Mouse (Mus musculus): Measurements from ENCODE around the gene Tbx3. TPM values are rescaled to one million over a fixed set of nuclear protein-coding genes. Genes with fewer than 3 reads are reported as not detected.

Tbx3 gene
- polyA plus RNA-seq, 2 experiments = 1.4 to 2.4 TPM

DNA sequence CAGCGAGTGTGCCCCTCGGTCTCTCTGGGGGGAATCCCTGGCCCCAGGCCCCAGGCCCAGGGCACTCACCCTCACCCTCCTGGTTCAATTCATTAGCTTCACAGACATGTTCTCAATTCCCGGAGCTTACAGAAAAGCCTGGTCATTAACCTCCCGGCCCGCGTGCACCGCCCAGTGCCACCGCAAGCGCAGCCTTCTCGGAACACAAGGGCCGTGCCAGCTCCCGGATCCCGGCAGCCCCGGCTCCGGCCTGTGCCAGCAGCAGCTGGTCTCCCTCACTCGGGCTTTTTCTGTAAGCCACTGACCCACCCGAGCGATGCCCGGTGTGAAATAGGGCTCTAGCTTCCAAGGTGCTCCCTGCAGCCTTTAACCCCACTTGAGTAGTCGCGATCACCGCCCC is 43.8 kb upstream of the Tbx3 start:
- Histone ChIP-seq H3K4me3 (ENCODE audit: insufficient read depth in 1 of 2, low read depth in 2 of 2, low read length in 2 of 2) (no peak overlapping the region), H3K9ac (replicated peaks) (no peak overlapping the region), H3K36me3 (replicated peaks; ENCODE audit: control insufficient read depth, insufficient read depth, low read depth) (no peaks in the 10 kb centered on the region), H3K27ac (no peak overlapping the region), H3K4me1 (replicated peaks; ENCODE audit: control insufficient read depth in 2 of 2, insufficient read depth in 2 of 2, low read length in 1 of 2) (peaks cover 0 to 9% of the 10 kb centered on the region in 2 experiments; a peak in 2 of 4 replicates), H3K27me3 (ENCODE audit: control insufficient read depth, insufficient read depth, low read length) (peaks cover 7% of the 10 kb centered on the region), H3K9me3 (ENCODE audit: control insufficient read depth, low read length) (no peaks in the 10 kb centered on the region), H3K4me2 (ENCODE audit: low read depth) (no peak overlapping the region)
- ATAC-seq (ENCODE audit: insufficient read depth) (no peak), DNase-seq (ENCODE audit: low read depth in 3 of 3, low spot score in 3 of 3) (no peak)
- 3% methylated on average over 22 of the region's 22 CpGs for WGBS (ENCODE audit: insufficient replicate concordance)
- TF ChIP-seq EP300 (IDR thresholded peaks at IDR 0.05; ENCODE audit: low read depth) (no peak), CTCF (IDR thresholded peaks at IDR 0.05; ENCODE audit: low read depth) (no peak)

DNA sequence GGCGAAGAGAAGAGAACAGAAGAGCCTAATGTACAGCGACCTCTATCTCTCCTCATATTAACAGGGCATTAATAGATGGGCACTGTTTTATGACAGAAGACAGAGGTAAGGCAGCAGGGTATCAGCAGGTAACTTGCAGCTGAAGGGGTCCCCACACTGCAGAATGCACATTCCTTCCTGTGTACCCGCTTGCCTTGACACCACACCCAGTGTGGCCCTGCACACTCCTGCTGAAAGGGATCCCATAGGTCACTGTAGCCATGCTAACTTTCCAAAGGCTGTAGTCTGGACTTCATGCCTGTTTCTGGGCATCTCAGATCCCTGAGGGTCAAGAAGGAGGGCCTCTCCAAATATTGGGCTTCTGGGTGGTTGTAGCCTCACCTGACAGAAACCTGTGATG is 42.4 kb upstream of the Tbx3 start:
- no peak for TF ChIP-seq CTCF (IDR thresholded peaks at IDR 0.05; ENCODE audit: low read depth)
- TF ChIP-seq EP300 (IDR thresholded peaks at IDR 0.05; ENCODE audit: low read depth) = no peak
- WGBS (ENCODE audit: insufficient replicate concordance) = 48% methylated on average over 3 of the region's 3 CpGs
- Histone ChIP-seq H3K27me3 (ENCODE audit: control insufficient read depth, insufficient read depth, low read length) (peaks cover 7% of the 10 kb centered on the region), H3K9me3 (ENCODE audit: control insufficient read depth, low read length) (no peaks in the 10 kb centered on the region), H3K4me1 (replicated peaks; ENCODE audit: control insufficient read depth in 2 of 2, insufficient read depth in 2 of 2, low read length in 1 of 2) (peaks cover 0 to 3% of the 10 kb centered on the region in 2 experiments; a peak in 2 of 4 replicates), H3K4me2 (ENCODE audit: low read depth) (no peak overlapping the region), H3K36me3 (replicated peaks; ENCODE audit: control insufficient read depth, insufficient read depth, low read depth) (no peaks in the 10 kb centered on the region), H3K4me3 (ENCODE audit: insufficient read depth in 1 of 2, low read depth in 2 of 2, low read length in 2 of 2) (no peak overlapping the region), H3K27ac (no peak overlapping the region), H3K9ac (replicated peaks) (no peak overlapping the region)
- no peak for ATAC-seq (ENCODE audit: insufficient read depth)
- no peak for DNase-seq (ENCODE audit: low read depth in 3 of 3, low spot score in 3 of 3)

DNA sequence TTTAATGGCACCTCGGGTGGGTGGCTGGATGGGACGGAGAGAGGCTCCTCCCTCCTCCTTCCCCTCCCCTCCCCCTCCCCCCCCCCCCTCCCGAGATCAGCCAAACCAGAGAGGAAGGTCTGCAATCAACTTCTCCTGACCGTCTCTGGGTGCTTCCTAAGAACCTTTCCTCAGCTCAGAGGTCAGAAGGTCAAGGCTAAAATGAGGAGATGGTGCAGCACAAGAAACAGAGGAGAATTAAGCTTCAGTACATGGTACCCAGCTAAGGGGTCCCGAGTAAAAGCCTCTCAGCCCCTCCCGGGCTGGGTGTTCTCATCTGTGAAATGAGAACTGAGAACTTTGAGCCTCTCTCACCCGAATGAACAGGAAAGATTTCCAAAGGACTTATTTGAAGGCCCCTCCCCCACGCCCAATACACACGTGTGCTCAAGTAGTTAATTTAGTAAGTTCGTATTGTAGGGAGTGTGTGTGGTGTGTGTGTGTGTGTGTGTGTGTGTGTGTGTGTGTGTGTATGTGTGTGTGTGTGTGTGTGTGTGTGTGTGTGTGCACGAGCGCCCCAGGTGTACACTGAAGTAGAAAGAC is 41.6 kb upstream of the Tbx3 start:
- H3K27me3 ChIP-seq (ENCODE audit: control insufficient read depth, insufficient read depth, low read length) = peaks cover 7% of the 10 kb centered on the region

DNA sequence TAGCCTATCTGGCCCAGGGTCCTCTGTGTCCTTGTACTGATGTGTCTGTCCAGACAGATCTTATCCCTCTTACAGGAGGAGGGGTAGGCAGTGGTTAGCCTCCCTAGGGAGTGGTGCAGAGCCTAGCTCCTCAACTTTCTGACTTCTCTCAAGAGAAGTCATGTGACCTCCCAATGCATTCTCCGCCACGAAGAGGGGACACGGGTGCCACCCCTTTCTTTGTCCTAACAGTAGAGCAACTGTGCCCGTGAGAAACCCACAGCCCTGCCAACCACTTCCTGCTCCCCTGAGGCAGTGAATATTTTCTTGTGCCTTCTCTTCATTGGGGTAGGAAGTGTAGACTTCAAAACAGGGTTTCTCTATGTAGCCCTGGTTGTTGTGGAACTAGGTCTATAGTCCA is 36.9 kb upstream of the Tbx3 start:
- DNase-seq (ENCODE audit: low read depth in 3 of 3, low spot score in 3 of 3) = no peak
- ATAC-seq (ENCODE audit: insufficient read depth) = no peak
- TF ChIP-seq EP300 (IDR thresholded peaks at IDR 0.05; ENCODE audit: low read depth) (no peak), CTCF (IDR thresholded peaks at IDR 0.05; ENCODE audit: low read depth) (no peak)
- Histone ChIP-seq H3K9me3 (ENCODE audit: control insufficient read depth, low read length) (no peaks in the 10 kb centered on the region), H3K27ac (no peak overlapping the region), H3K4me2 (ENCODE audit: low read depth) (no peak overlapping the region), H3K4me1 (replicated peaks; ENCODE audit: control insufficient read depth in 2 of 2, insufficient read depth in 2 of 2, low read length in 1 of 2) (no peaks in the 10 kb centered on the region), H3K4me3 (ENCODE audit: insufficient read depth in 1 of 2, low read depth in 2 of 2, low read length in 2 of 2) (no peak overlapping the region), H3K9ac (replicated peaks) (no peak overlapping the region), H3K36me3 (replicated peaks; ENCODE audit: control insufficient read depth, insufficient read depth, low read depth) (no peaks in the 10 kb centered on the region), H3K27me3 (ENCODE audit: control insufficient read depth, insufficient read depth, low read length) (no peaks in the 10 kb centered on the region)
- WGBS (ENCODE audit: insufficient replicate concordance) = 42% methylated on average over 4 of the region's 4 CpGs

More for the DNA sequence above, 41.6 kb upstream of the Tbx3 start:
- ATAC-seq (ENCODE audit: insufficient read depth) = no peak
- Histone ChIP-seq H3K4me3 (ENCODE audit: insufficient read depth in 1 of 2, low read depth in 2 of 2, low read length in 2 of 2) (no peak overlapping the region), H3K36me3 (replicated peaks; ENCODE audit: control insufficient read depth, insufficient read depth, low read depth) (no peaks in the 10 kb centered on the region), H3K4me2 (ENCODE audit: low read depth) (no peak overlapping the region), H3K9me3 (ENCODE audit: control insufficient read depth, low read length) (no peaks in the 10 kb centered on the region), H3K27ac (no peak overlapping the region), H3K9ac (replicated peaks) (no peak overlapping the region), H3K4me1 (replicated peaks; ENCODE audit: control insufficient read depth in 2 of 2, insufficient read depth in 2 of 2, low read length in 1 of 2) (no peaks in the 10 kb centered on the region)
- 21% methylated on average over 11 of the region's 12 CpGs for WGBS (ENCODE audit: insufficient replicate concordance)
- no peak for DNase-seq (ENCODE audit: low read depth in 3 of 3, low spot score in 3 of 3)
- TF ChIP-seq EP300 (IDR thresholded peaks at IDR 0.05; ENCODE audit: low read depth) (no peak), CTCF (IDR thresholded peaks at IDR 0.05; ENCODE audit: low read depth) (no peak)

DNA sequence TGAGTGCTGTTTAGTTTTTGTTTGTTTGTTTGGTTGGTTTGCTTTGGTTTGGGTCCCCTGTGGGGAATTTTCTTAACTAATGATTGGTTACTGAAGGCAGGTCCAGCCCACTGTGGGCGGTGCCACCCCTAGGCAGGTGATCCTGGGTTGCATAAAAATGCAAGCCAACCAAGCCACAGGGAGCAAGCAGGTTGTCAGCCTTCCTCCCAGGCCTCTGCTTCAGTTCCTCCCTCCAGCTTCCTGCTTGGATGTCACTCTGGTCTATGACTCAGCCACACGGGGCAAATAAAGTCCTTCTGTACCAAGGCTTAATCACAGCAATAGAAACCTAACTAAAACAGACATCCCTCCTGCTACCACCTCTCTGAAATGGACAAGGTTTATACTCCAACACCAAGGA is 35.6 kb upstream of the Tbx3 start:
- TF ChIP-seq EP300 (IDR thresholded peaks at IDR 0.05; ENCODE audit: low read depth) = no peak
- no peak for TF ChIP-seq CTCF (IDR thresholded peaks at IDR 0.05; ENCODE audit: low read depth)
- Histone ChIP-seq H3K4me1 (replicated peaks; ENCODE audit: control insufficient read depth in 2 of 2, insufficient read depth in 2 of 2, low read length in 1 of 2) (no peaks in the 10 kb centered on the region), H3K9ac (replicated peaks) (no peak overlapping the region), H3K4me2 (ENCODE audit: low read depth) (no peak overlapping the region), H3K36me3 (replicated peaks; ENCODE audit: control insufficient read depth, insufficient read depth, low read depth) (no peaks in the 10 kb centered on the region), H3K9me3 (ENCODE audit: control insufficient read depth, low read length) (no peaks in the 10 kb centered on the region), H3K27ac (no peak overlapping the region), H3K27me3 (ENCODE audit: control insufficient read depth, insufficient read depth, low read length) (no peaks in the 10 kb centered on the region), H3K4me3 (ENCODE audit: insufficient read depth in 1 of 2, low read depth in 2 of 2, low read length in 2 of 2) (no peak overlapping the region)
- 39% methylated on average over 2 of the region's 2 CpGs for WGBS (ENCODE audit: insufficient replicate concordance)
- ATAC-seq (ENCODE audit: insufficient read depth) (no peak), DNase-seq (ENCODE audit: low read depth in 3 of 3, low spot score in 3 of 3) (no peak)

All from liver, embryonic 14.5 days (tissue).